ENCODE assay signal across 13 mouse cellular contexts in the genomic region with DNA sequence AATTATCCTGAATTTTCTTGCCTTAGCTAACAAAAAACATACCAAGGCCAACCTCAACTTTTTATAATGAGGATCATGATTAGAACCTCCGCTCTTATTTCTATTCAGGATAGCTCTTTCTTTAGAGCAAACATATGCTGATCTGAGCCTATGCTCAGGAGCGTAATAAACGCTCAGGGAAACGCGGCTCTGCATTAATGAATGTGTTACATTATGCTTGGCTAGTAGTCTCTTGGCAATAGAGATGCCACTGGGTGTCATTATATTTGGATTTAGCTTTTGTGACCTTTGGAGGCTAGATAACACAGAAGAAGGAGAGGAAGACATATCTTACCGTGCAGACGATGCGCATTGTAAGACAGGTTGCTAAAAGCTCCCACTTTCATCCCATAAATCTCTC.
"Had no signal": no experiment of that assay in that cellular context is flagged by ENCODE, and none has a peak within 500 bp of the region (broad histone marks: within the 10 kb centered on the region; RNA-seq: fewer than 3 reads in every experiment).

No protein-coding gene starts in this region.

- H3K4me2 ChIP-seq: limb, embryonic 12.5 days; liver, embryonic 13.5 days had no signal

- H3K9ac ChIP-seq: limb, embryonic 12.5 days; liver, embryonic 13.5 days; liver, postnatal 0 days had no signal

- ATAC-seq: intestine, postnatal 0 days; liver, postnatal 0 days had no signal

- DNase-seq: kidney, adult 9 months; kidney, postnatal 36 days; layer of hippocampus, adult 9-11 months; layer of hippocampus, postnatal 36 days; liver; liver, embryonic 13.5 days; liver, postnatal 0 days; retina, postnatal 1 day; right cerebral cortex, postnatal 25 days; thymus, postnatal 36 days had no signal

- H3K27me3 ChIP-seq: limb, embryonic 12.5 days; liver, embryonic 13.5 days had no signal

- H3K27ac ChIP-seq: kidney, postnatal 0 days; limb, embryonic 12.5 days; liver, embryonic 13.5 days had no signal

- H3K36me3 ChIP-seq: limb, embryonic 12.5 days; liver, embryonic 13.5 days had no signal

- H3K4me1 ChIP-seq: limb, embryonic 12.5 days; liver, embryonic 13.5 days had no signal

- H3K9me3 ChIP-seq: limb, embryonic 12.5 days; liver, embryonic 13.5 days had no signal

- H3K4me3 ChIP-seq: limb, embryonic 12.5 days; liver, embryonic 13.5 days had no signal
